In genomic region chr7:101822836-101823757, GRCm38 (mm10) we compare ENCODE assay signal across 9 mouse cellular contexts. TPM values are rescaled to one million over a fixed set of nuclear protein-coding genes. Genes with fewer than 3 reads are reported as not detected.
DNase-seq lines count a peak whose midpoint lies in the region; ATAC-seq and TF ChIP-seq lines count a peak whose summit lies in the region.
"Had no signal": no experiment of that assay in that cellular context is flagged by ENCODE, and none has a peak within 500 bp of the region (broad histone marks: within the 10 kb centered on the region; RNA-seq: fewer than 3 reads in every experiment).

No protein-coding gene starts in this region.

- H3K9me3 ChIP-seq in heart, embryonic 13.5 days: no peaks in the 10 kb centered on the region
- no peaks in the 10 kb centered on the region for H3K9me3 ChIP-seq in embryonic facial prominence, embryonic 11.5 days (replicated peaks; ENCODE audit: control insufficient read depth, low read length)
- H3K9me3 ChIP-seq: heart, embryonic 15.5 days had no signal

- peak overlapping the region; percentile 96; the same call in 1 of the 2 replicates for H3K4me2 ChIP-seq in heart, embryonic 13.5 days
- H3K4me2 ChIP-seq in embryonic facial prominence, embryonic 11.5 days (ENCODE audit: low read depth, low read length): no peak overlapping the region

- peaks cover 44% of the 10 kb centered on the region for H3K4me1 ChIP-seq in heart, embryonic 13.5 days
- peaks cover 13% of the 10 kb centered on the region for H3K4me1 ChIP-seq in embryonic facial prominence, embryonic 11.5 days (ENCODE audit: control insufficient read depth, insufficient read depth, low read length)
- H3K4me1 ChIP-seq in kidney, adult 2 months (ENCODE audit: control insufficient read depth, insufficient read depth, low read length): peaks cover 5% of the 10 kb centered on the region; the same call in 1 of the 2 replicates

- peak overlapping the region; percentile 44; the same call in 1 of the 2 replicates for H3K9ac ChIP-seq in heart, embryonic 13.5 days
- no peak overlapping the region for H3K9ac ChIP-seq in embryonic facial prominence, embryonic 11.5 days (replicated peaks; ENCODE audit: low read length)

- TF ChIP-seq CTCF in kidney, adult 2 months (conservative IDR thresholded peaks at IDR 0.05; ENCODE audit: insufficient read depth, insufficient read length, low read depth, low read length): peak; percentile 58

- peaks cover 39% of the 10 kb centered on the region for H3K27me3 ChIP-seq in heart, embryonic 13.5 days (replicated peaks)
- H3K27me3 ChIP-seq in embryonic facial prominence, embryonic 11.5 days (ENCODE audit: control insufficient read depth, insufficient read depth, low read length): peaks cover 40% of the 10 kb centered on the region
- H3K27me3 ChIP-seq in kidney, adult 2 months (replicated peaks; ENCODE audit: control insufficient read depth, insufficient read depth, low read length): peaks cover 7% of the 10 kb centered on the region

- ATAC-seq in heart, embryonic 13.5 days (ENCODE audit: extremely low read depth, insufficient number of reproducible peaks, low FRiP score, low TSS enrichment): no peak
- ATAC-seq in embryonic facial prominence, embryonic 11.5 days (replicated peaks; ENCODE audit: insufficient number of reproducible peaks, low FRiP score, low TSS enrichment, low read depth): no peak; the same call in 1 of the 2 replicates
- no peak for ATAC-seq in megakaryocyte-erythroid progenitor cell, adult 5-6 weeks (replicated peaks; ENCODE audit: low FRiP score, low TSS enrichment, poor library complexity, severe bottlenecking)

- no peak for TF ChIP-seq POLR2A in kidney, adult 2 months (IDR thresholded peaks at IDR 0.05; ENCODE audit: low read depth, low read length)

- H3K4me3 ChIP-seq in heart, embryonic 13.5 days: no peak overlapping the region
- H3K4me3 ChIP-seq in embryonic facial prominence, embryonic 11.5 days (ENCODE audit: low read depth, low read length): no peak overlapping the region
- H3K4me3 ChIP-seq in kidney, adult 2 months (ENCODE audit: insufficient read depth, low read depth, low read length): no peak overlapping the region

- DNase-seq in heart, adult 9 months (ENCODE audit: low spot score in 2 of 2): no peak
- DNase-seq in embryonic facial prominence, embryonic 11.5 days (ENCODE audit: low spot score): peak; percentile 58
- DNase-seq in kidney, adult 2 months: peak; percentile 70
- peak; percentile 42 for DNase-seq in lung, postnatal 25 days (ENCODE audit: low spot score)
- DNase-seq in spleen, postnatal 4 days (ENCODE audit: low spot score in 2 of 2): no peak
- no peak for DNase-seq in cerebellum, postnatal 25 days

- 38% methylated on average over 32 of the region's 32 CpGs for WGBS in heart, embryonic 13.5 days
- WGBS in embryonic facial prominence, embryonic 11.5 days: 28% methylated on average over 29 of the region's 32 CpGs
- 44% methylated on average over 32 of the region's 32 CpGs for WGBS in kidney, adult 2 months

- peak overlapping the region; percentile 78; the same call in 1 of the 2 replicates for H3K27ac ChIP-seq in heart, embryonic 13.5 days (replicated peaks)
- no peak overlapping the region for H3K27ac ChIP-seq in embryonic facial prominence, embryonic 11.5 days (replicated peaks; ENCODE audit: low read depth, low read length)
- H3K27ac ChIP-seq in kidney, adult 2 months (ENCODE audit: insufficient read depth, low read depth, low read length): no peak overlapping the region

- H3K36me3 ChIP-seq in heart, embryonic 13.5 days: peaks cover 55% of the 10 kb centered on the region
- peaks cover 12% of the 10 kb centered on the region for H3K36me3 ChIP-seq in embryonic facial prominence, embryonic 11.5 days (replicated peaks; ENCODE audit: control insufficient read depth, insufficient read depth, low read depth, low read length)
- peaks cover 5% of the 10 kb centered on the region for H3K36me3 ChIP-seq in kidney, adult 2 months (ENCODE audit: control insufficient read depth, insufficient read depth, low read length)

RNA-seq across cellular contexts. Expression of gene Phox2a, which starts 5.0 kb away (rescaled TPM):
- 0.11 and 0.32 TPM in 2 replicates for polyA plus RNA-seq in heart, embryonic 13.5 days (2015; fragmentation: Nextera tagmentation; extraction: Ambion mirVana)
- polyA plus RNA-seq in embryonic facial prominence, embryonic 11.5 days (2014; fragmentation: Nextera tagmentation; extraction: Ambion mirVana): 0.34 and 0.57 TPM in 2 replicates
- 0.20 TPM in 1 of 2 replicates, not detected in the other for polyA plus RNA-seq in kidney, adult 2 months (2012; rRNA removed)
- total RNA-seq in megakaryocyte-erythroid progenitor cell, adult 5-6 weeks (2014; fragmentation: Nextera tagmentation): not detected in 2 replicates
- total RNA-seq in megakaryocyte-erythroid progenitor cell, adult 5-6 weeks (2017): not detected in 2 replicates

RNA-seq across cellular contexts. Expression of gene Inppl1, which starts 14.9 kb away (rescaled TPM):
- 44.9 and 56.3 TPM in 2 replicates for polyA plus RNA-seq in heart, embryonic 13.5 days (2015; fragmentation: Nextera tagmentation; extraction: Ambion mirVana)
- polyA plus RNA-seq in embryonic facial prominence, embryonic 11.5 days (2014; fragmentation: Nextera tagmentation; extraction: Ambion mirVana): 30.5 and 34.4 TPM in 2 replicates
- 62.1 and 81.3 TPM in 2 replicates for polyA plus RNA-seq in kidney, adult 2 months (2012; rRNA removed)
- total RNA-seq in megakaryocyte-erythroid progenitor cell, adult 5-6 weeks (2014; fragmentation: Nextera tagmentation): 2.1 and 4.6 TPM in 2 replicates
- 3.5 and 10.2 TPM in 2 replicates for total RNA-seq in megakaryocyte-erythroid progenitor cell, adult 5-6 weeks (2017)

RNA-seq across cellular contexts. Expression of gene Folr2, which starts 33.9 kb away (rescaled TPM):
- polyA plus RNA-seq in heart, embryonic 13.5 days (2015; fragmentation: Nextera tagmentation; extraction: Ambion mirVana): 1.6 and 1.8 TPM in 2 replicates
- polyA plus RNA-seq in embryonic facial prominence, embryonic 11.5 days (2014; fragmentation: Nextera tagmentation; extraction: Ambion mirVana): 0.50 TPM in 1 of 2 replicates, not detected in the other
- 11.2 and 11.7 TPM in 2 replicates for polyA plus RNA-seq in kidney, adult 2 months (2012; rRNA removed)
- not detected in 2 replicates for total RNA-seq in megakaryocyte-erythroid progenitor cell, adult 5-6 weeks (2014; fragmentation: Nextera tagmentation)
- not detected in 2 replicates for total RNA-seq in megakaryocyte-erythroid progenitor cell, adult 5-6 weeks (2017)

RNA-seq across cellular contexts. Expression of gene Anapc15, which starts 40.4 kb away (rescaled TPM):
- polyA plus RNA-seq in heart, embryonic 13.5 days (2015; fragmentation: Nextera tagmentation; extraction: Ambion mirVana): 61.7 and 64.4 TPM in 2 replicates
- 85.6 and 92.7 TPM in 2 replicates for polyA plus RNA-seq in embryonic facial prominence, embryonic 11.5 days (2014; fragmentation: Nextera tagmentation; extraction: Ambion mirVana)
- polyA plus RNA-seq in kidney, adult 2 months (2012; rRNA removed): 40.2 and 42.6 TPM in 2 replicates
- 131 and 132 TPM in 2 replicates for total RNA-seq in megakaryocyte-erythroid progenitor cell, adult 5-6 weeks (2014; fragmentation: Nextera tagmentation)
- 85.3 and 93.1 TPM in 2 replicates for total RNA-seq in megakaryocyte-erythroid progenitor cell, adult 5-6 weeks (2017)

RNA-seq across cellular contexts. Expression of gene Folr1, which starts 47.5 kb away (rescaled TPM):
- polyA plus RNA-seq in heart, embryonic 13.5 days (2015; fragmentation: Nextera tagmentation; extraction: Ambion mirVana): 4.7 and 6.4 TPM in 2 replicates
- 0.91 and 4.9 TPM in 2 replicates for polyA plus RNA-seq in embryonic facial prominence, embryonic 11.5 days (2014; fragmentation: Nextera tagmentation; extraction: Ambion mirVana)
- polyA plus RNA-seq in kidney, adult 2 months (2012; rRNA removed): 942 and 1,044 TPM in 2 replicates
- total RNA-seq in megakaryocyte-erythroid progenitor cell, adult 5-6 weeks (2014; fragmentation: Nextera tagmentation): 1.3 TPM in 1 of 2 replicates, not detected in the other
- total RNA-seq in megakaryocyte-erythroid progenitor cell, adult 5-6 weeks (2017): not detected in 2 replicates

Comparison
In these comparisons a context has a peak if more than half of its experiments do, and no peak if none do; other contexts are left out.
1. DNase-seq: peak in embryonic facial prominence, embryonic 11.5 days (single experiment), kidney, adult 2 months (single experiment) and lung, postnatal 25 days (single experiment); none in heart, adult 9 months (0 of 2), spleen, postnatal 4 days (0 of 2) and cerebellum, postnatal 25 days (0 of 2).